Mouse (Mus musculus) liver, postnatal 0 days (tissue): ENCODE results near the gene Olfr286.

Source experiments
- CTCF ChIP-seq: sonication (generic); IDR thresholded peaks from 2 replicates; pipeline ENCODE4 v1.5.1; 2016; ENCODE audit warnings: antibody characterized with exemption, low read depth
- EP300 ChIP-seq: IDR thresholded peaks from 2 replicates; pipeline ENCODE4 v1.6.1; 2016; ENCODE audit warnings: antibody characterized with exemption, low read depth, mild to moderate bottlenecking

DNA sequence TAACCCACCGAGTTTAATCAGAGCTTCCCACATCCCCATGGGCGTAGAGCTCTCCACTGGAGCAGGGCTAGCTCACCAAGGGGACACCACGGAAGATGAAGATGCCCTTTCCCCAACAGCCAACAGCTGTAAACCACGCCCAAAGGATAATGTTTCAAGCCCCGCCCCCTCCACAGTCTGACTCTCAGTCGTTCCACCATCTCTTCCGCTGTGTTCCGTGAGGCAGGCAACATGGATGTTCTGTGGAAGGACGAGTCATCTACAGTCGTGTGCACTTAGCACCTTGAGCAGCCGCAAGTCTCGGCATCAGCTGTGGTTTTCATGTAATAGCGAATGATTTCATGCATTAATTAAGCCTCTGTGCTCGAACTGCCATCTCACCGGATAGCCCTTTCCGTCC is 8.6 kb downstream of the Olfr286 start:
- TF ChIP-seq CTCF (no peak), EP300 (no peak)
